Mouse (Mus musculus): Measurements from ENCODE around the gene Agtpbp1.

DNA sequence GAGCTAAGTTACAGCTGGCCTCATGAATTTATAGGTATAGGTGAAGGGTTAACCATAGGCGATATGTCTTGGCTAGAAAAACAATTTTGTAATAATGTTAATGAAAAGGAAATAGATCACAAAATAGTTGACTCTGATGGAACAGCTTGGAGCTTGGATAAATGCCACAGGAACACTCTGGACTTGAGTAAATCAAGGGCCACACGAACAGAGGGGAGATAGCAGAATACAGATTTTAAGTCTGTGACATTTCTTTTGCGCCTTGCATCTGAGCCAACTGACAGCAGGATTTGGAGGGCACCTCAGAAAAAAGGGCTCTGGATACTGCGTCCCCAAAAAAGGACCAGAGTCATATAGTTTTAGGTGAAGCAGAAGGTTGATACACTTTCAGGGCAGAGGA lies 20.5 kb downstream of the Agtpbp1 start:
- TF ChIP-seq CTCF (IDR thresholded peaks at IDR 0.05; ENCODE audit: borderline replicate concordance, extremely low read depth, insufficient read depth, insufficient read length) (no peak), POLR2A (IDR thresholded peaks at IDR 0.05; ENCODE audit: borderline replicate concordance, extremely low read depth, insufficient read depth, insufficient read length, poor library complexity, severe bottlenecking) (no peak)

All from brain, embryonic 14.5 days (tissue).